Mouse (Mus musculus) spleen, adult 12 weeks (tissue): ENCODE measurements at regions not wholly inside any gene's neighbourhood (a gene's known extent, or its start where the extent isn't known, plus 50 kb on each side); places are given as distances from the start of the nearest gene placed in this dataset.
A peak's percentile ranks its signal among the peaks of the same experiment; 100 is the strongest.

Experiments
- DNase-seq: peaks from one replicate; pipeline ENCODE4 v3.0.0; 2022; ENCODE audit warnings: low spot score

GRCm38 (mm10) chr19:6684921-6685320 lies 142.1 kb upstream of the Slc22a12 start:
- no peak for DNase-seq

GRCm38 (mm10) chr19:6679392-6680307 lies 136.8 kb upstream of the Slc22a12 start:
- no peak for DNase-seq

GRCm38 (mm10) chr19:6677511-6677910 lies 134.7 kb upstream of the Slc22a12 start:
- DNase-seq: no peak

GRCm38 (mm10) chr19:6675586-6675985 lies 132.8 kb upstream of the Slc22a12 start:
- no peak for DNase-seq

GRCm38 (mm10) chr19:6671696-6672095 lies 128.9 kb upstream of the Slc22a12 start:
- no peak for DNase-seq

- DNase-seq: no peak
Observed at GRCm38 (mm10) chr19:6669881-6670280, 127.0 kb upstream of the Slc22a12 start.

- DNase-seq: no peak
Observed at GRCm38 (mm10) chr19:6668545-6668944, 125.7 kb upstream of the Slc22a12 start.

- DNase-seq: no peak
Observed at GRCm38 (mm10) chr19:6666187-6666722, 123.4 kb upstream of the Slc22a12 start.

- DNase-seq: no peak
Observed at GRCm38 (mm10) chr19:6665264-6666054, 122.6 kb upstream of the Slc22a12 start.

- no peak for DNase-seq
Observed at GRCm38 (mm10) chr19:6664311-6664952, 121.6 kb upstream of the Slc22a12 start.

GRCm38 (mm10) chr19:6663391-6663790 lies 120.6 kb upstream of the Slc22a12 start:
- DNase-seq: peak; percentile 41

- no peak for DNase-seq
Observed at GRCm38 (mm10) chr19:6662346-6662939, 119.6 kb upstream of the Slc22a12 start.

GRCm38 (mm10) chr19:6661508-6661871 lies 118.7 kb upstream of the Slc22a12 start:
- DNase-seq: no peak

- no peak for DNase-seq
Observed at GRCm38 (mm10) chr19:6660723-6661507, 118.1 kb upstream of the Slc22a12 start.

GRCm38 (mm10) chr19:6660157-6660556 lies 117.3 kb upstream of the Slc22a12 start:
- no peak for DNase-seq

GRCm38 (mm10) chr19:6654550-6654949 lies 111.7 kb upstream of the Slc22a12 start:
- DNase-seq: no peak

- no peak for DNase-seq
Observed at GRCm38 (mm10) chr19:6652775-6653174, 109.9 kb upstream of the Slc22a12 start.

GRCm38 (mm10) chr19:6651192-6651591 lies 108.4 kb upstream of the Slc22a12 start:
- no peak for DNase-seq

- DNase-seq: no peak
Observed at GRCm38 (mm10) chr19:6649885-6650284, 107.1 kb upstream of the Slc22a12 start.

GRCm38 (mm10) chr19:6647686-6648085 lies 104.9 kb upstream of the Slc22a12 start:
- no peak for DNase-seq

GRCm38 (mm10) chr19:6647216-6647615 lies 104.4 kb upstream of the Slc22a12 start:
- DNase-seq: no peak
